Mouse (Mus musculus) megakaryocyte, embryonic 14.5 days (primary cell): Measurements from ENCODE around the gene Fam98a.

Experiments
- FLI1 ChIP-seq: IDR thresholded peaks from 2 replicates; pipeline ENCODE4 v1.6.1; 2012; ENCODE audit warnings: low read length, inconsistent platforms, mixed read lengths
- GATA1 ChIP-seq: IDR thresholded peaks from 3 replicates; pipeline ENCODE4 v1.6.1; 2012; ENCODE audit warnings: mixed read lengths, low read length, inconsistent platforms, borderline replicate concordance

DNA sequence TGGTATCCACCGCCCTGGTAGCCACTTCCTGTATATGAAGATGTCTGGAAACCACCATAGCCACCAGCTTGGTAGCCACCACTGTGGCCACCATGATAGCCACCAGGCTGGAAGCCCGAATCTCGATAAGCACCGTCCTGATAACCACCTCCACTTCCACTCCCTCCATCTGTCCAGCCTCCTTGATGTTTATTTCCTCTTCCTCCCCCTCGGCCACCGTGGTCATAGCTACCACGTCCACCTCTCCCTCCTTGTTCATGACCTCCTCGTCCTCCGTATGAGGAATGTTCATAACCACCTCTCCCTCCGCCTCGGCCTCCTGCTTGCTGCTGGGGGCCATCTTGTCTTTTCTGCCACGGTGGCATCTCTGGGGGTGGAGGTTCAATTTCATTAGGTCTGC is 13.3 kb downstream of the Fam98a start:
- TF ChIP-seq FLI1, result no peak
- no peak for TF ChIP-seq GATA1
